Mouse (Mus musculus) ES-Bruce4 (cell line): ENCODE measurements around the gene Has1. TPM values are rescaled to one million over a fixed set of nuclear protein-coding genes. Genes with fewer than 3 reads are reported as not detected.

Source experiments
- H3K27ac ChIP-seq: 2 replicates; pipeline ENCODE4 v1.5.1; 2012; ENCODE audit warnings: low read length, inconsistent platforms; ENCODE audit not compliant: insufficient read depth
- H3K27me3 ChIP-seq: 2 replicates; pipeline ENCODE4 v1.6.1; 2012; ENCODE audit warnings: mild to moderate bottlenecking, low read length, inconsistent platforms; ENCODE audit not compliant: control insufficient read depth, poor library complexity, insufficient read depth, severe bottlenecking
- H3K36me3 ChIP-seq: 2 replicates; pipeline ENCODE4 v1.6.1; 2012; ENCODE audit warnings: inconsistent platforms, mild to moderate bottlenecking, low read length, moderate library complexity; ENCODE audit not compliant: control insufficient read depth, poor library complexity, insufficient read depth, severe bottlenecking
- H3K4me1 ChIP-seq: one replicate; pipeline ENCODE4 v1.8.1; 2011; ENCODE audit warnings: low read length; ENCODE audit not compliant: control insufficient read depth, insufficient read depth
- H3K4me3 ChIP-seq: 2 replicates; pipeline ENCODE4 v1.5.1; 2011; ENCODE audit warnings: low read depth, mild to moderate bottlenecking, low read length
- H3K9ac ChIP-seq: 2 replicates; pipeline ENCODE4 v1.6.1; 2012; ENCODE audit warnings: low read depth, mild to moderate bottlenecking, inconsistent platforms; ENCODE audit not compliant: poor library complexity, severe bottlenecking
- H3K9me3 ChIP-seq: replicated peaks from 2 replicates; pipeline ENCODE4 v1.6.1; 2012; ENCODE audit warnings: mild to moderate bottlenecking, low read length, inconsistent platforms; ENCODE audit not compliant: control insufficient read depth, poor library complexity, insufficient read depth, severe bottlenecking
- CTCF ChIP-seq: IDR thresholded peaks from one replicate; pipeline ENCODE4 v1.8.1; 2011; ENCODE audit warnings: low read depth, low read length
- EP300 ChIP-seq: IDR thresholded peaks from 2 replicates; pipeline ENCODE4 v1.6.1; 2011; ENCODE audit warnings: low read depth, low read length; ENCODE audit not compliant: insufficient read depth
- POLR2A ChIP-seq: IDR thresholded peaks from one replicate; pipeline ENCODE4 v1.8.1; 2011; ENCODE audit warnings: low read length; ENCODE audit not compliant: insufficient read depth
- polyA plus RNA-seq: library from polyadenylated mRNA; stranded (reverse); fragments of >200 nt; gene quantifications from 2 replicates; pipeline ENCODE4 v1.2.4, GENCODE M21; 2011; ENCODE audit warnings: low read depth; ENCODE audit not compliant: missing spikeins, insufficient read depth, insufficient read length

The Has1 gene
- polyA plus RNA-seq, 1 experiment: not detected

DNA sequence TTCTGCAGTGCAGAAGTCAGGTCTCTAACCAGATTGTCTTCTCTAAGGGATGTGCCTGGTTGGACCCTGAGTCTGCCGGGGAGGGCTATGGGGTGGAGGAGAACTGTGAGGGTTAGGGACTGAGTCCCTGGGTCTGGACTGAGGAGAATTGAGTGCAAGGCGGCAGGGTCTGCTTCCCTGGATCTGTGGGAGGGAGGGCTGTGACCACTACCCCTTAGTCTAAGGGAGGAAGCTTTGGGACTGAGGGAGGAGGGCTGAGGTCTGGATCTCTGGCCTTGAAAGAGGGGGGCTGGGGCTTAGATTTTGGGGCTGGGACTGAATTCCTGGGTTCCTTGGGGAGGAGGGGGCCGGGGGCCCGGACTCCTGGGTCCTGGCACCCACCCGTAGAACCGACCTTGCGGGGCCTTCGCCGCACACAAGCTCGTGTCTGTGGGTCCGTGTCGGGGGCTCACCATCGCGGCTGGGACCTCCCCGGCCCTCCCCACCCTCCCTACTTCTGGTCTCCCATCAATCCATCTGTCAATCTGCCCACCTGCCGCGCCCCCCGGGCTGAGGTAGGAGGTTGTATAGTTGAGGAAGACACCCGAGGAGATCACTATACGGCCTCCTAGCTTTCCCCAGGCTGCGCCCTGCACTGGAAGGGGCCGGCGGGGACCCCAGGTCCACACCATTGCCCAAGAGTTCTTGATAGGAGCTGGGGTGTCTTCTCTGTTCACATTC, 25.0 kb downstream of the Has1 start:
- H3K27ac ChIP-seq: no peak overlapping the region
- H3K27me3 ChIP-seq: no peaks in the 10 kb centered on the region
- no peaks in the 10 kb centered on the region; the same call in 1 of the 2 replicates for H3K36me3 ChIP-seq
- peaks cover 6% of the 10 kb centered on the region for H3K4me1 ChIP-seq
- H3K9ac ChIP-seq: peak overlapping the region; percentile 91
- peak overlapping the region; percentile 47 for H3K4me3 ChIP-seq
- TF ChIP-seq POLR2A (no peak), CTCF (no peak), EP300 (no peak)
- no peaks in the 10 kb centered on the region for H3K9me3 ChIP-seq

DNA sequence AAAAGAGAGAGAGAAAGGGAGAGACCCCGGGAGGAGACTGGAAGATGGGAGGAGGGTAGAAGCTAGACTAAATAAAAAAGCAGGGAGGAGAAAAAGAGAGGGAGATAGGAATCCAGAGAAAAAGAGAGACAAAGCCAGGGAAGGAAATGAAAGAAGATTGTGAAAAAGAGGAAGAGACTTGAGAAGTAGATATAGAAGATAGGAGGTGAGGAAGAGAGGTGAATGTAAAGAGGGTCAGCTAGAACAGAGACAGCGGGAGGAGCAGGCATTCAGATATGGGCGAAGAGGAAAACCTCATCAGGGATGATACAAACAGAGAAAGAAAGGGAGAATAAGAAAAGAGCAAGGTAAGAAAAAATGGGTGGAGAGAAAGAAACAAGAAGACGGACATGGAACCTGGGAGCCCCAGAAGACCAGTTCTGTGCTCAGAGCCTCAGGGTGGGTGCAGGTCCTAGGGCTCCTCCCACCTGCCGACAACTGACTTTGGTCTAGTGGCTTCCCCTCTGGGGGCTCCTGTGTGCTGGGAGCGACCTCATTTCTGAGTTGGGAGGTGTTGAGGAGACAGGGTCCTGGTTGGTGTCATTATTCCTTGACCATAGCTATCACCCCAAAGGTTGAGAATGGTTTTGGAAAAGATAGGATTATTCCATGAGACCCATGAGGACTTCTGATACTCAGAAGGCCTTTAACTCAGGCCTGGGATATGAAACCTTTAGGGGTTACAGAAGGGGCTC, 25.8 kb downstream of the Has1 start:
- H3K27me3 ChIP-seq: no peaks in the 10 kb centered on the region
- peaks cover 6% of the 10 kb centered on the region for H3K4me1 ChIP-seq
- peak overlapping the region; percentile 63 for H3K27ac ChIP-seq
- no peaks in the 10 kb centered on the region; the same call in 1 of the 2 replicates for H3K36me3 ChIP-seq
- TF ChIP-seq CTCF: no peak
- TF ChIP-seq EP300: no peak
- TF ChIP-seq POLR2A: no peak
- H3K4me3 ChIP-seq: peak overlapping the region; percentile 48
- no peaks in the 10 kb centered on the region for H3K9me3 ChIP-seq
- peak overlapping the region; percentile 91 for H3K9ac ChIP-seq

DNA sequence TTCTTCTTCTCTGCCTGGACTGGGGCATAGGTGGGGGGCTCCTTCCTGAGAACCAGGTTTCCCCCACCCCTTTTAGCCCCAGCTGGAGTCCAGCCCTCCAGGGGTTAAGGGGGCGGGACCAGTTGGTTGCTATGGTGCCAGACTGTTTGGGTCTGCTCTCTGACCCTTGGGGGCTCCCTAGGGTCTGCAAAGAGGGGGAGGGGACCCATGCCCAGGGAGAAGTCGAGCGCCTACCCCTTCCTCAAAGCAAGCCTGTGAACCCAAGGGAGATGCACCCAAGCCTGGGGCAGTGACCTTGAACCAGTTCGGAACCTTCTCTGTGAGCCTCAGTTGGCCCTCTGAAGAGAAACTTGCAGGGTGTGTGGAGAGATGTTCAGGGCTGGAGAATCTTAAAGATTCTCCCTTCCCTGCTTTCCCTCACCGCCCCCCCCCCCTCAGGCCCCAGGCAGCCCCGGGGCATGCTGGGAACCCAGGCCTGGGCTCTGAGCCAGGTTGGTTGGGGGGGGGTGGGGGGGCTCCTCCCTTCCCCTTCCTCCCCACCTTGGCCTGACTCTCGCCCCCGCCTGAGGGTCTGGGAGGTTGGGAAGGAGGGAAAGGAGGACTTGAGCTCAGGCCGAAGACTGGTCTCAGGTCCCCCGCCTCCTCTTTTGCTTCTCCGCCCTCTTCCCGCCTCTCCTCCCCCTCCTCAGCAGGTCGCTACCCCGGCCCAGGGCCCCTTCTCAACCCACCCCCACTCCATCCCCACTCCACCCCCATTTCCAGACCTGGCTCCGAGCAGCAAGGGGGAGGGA, 26.6 kb downstream of the Has1 start:
- no peaks in the 10 kb centered on the region for H3K27me3 ChIP-seq

DNA sequence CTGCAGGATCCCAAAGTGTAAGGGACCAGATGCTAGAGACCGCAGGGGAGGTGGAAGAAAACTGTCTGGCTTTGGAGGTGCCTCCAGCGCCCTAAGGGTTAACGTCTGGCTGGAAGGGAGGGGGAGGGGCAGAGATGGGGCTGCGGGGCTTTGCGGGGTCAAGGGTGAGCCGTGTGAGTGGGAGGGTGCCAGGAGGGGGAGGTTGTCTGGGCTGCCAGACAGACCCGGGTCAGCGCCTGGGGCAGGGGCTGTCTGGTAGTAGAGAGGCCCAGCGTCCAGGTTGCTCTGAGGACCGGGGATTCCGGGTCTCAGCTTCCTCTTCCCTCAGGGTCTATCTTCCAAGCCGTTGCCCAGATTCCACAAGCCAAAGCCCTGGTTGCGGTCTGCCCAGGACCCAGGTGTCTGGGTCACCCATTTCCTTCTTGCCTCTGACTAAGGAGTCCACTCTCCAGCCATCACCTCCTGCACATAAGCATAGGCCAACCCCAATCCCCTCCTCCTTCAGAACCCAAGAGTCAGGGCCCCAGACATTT, 27.3 kb downstream of the Has1 start:
- peak overlapping the region; percentile 64 for H3K4me3 ChIP-seq
- no peaks in the 10 kb centered on the region for H3K27me3 ChIP-seq
- H3K4me1 ChIP-seq: peaks cover 6% of the 10 kb centered on the region
- peak overlapping the region; percentile 91 for H3K9ac ChIP-seq
- no peaks in the 10 kb centered on the region for H3K9me3 ChIP-seq
- TF ChIP-seq CTCF (no peak), EP300 (peak; percentile 76; the same call in 1 of the 2 replicates)
- H3K36me3 ChIP-seq: no peaks in the 10 kb centered on the region; the same call in 1 of the 2 replicates
- peak overlapping the region; percentile 87 for H3K27ac ChIP-seq

More for the DNA sequence above, 26.6 kb downstream of the Has1 start:
- Histone ChIP-seq H3K36me3 (no peaks in the 10 kb centered on the region; the same call in 1 of the 2 replicates), H3K4me1 (peaks cover 6% of the 10 kb centered on the region), H3K27ac (peak overlapping the region; percentile 71), H3K9me3 (no peaks in the 10 kb centered on the region), H3K9ac (peak overlapping the region; percentile 91), H3K4me3 (peak overlapping the region; percentile 64)
- peak; percentile 59; the same call in 1 of the 2 replicates for TF ChIP-seq EP300
- TF ChIP-seq CTCF: no peak
- TF ChIP-seq POLR2A: no peak

DNA sequence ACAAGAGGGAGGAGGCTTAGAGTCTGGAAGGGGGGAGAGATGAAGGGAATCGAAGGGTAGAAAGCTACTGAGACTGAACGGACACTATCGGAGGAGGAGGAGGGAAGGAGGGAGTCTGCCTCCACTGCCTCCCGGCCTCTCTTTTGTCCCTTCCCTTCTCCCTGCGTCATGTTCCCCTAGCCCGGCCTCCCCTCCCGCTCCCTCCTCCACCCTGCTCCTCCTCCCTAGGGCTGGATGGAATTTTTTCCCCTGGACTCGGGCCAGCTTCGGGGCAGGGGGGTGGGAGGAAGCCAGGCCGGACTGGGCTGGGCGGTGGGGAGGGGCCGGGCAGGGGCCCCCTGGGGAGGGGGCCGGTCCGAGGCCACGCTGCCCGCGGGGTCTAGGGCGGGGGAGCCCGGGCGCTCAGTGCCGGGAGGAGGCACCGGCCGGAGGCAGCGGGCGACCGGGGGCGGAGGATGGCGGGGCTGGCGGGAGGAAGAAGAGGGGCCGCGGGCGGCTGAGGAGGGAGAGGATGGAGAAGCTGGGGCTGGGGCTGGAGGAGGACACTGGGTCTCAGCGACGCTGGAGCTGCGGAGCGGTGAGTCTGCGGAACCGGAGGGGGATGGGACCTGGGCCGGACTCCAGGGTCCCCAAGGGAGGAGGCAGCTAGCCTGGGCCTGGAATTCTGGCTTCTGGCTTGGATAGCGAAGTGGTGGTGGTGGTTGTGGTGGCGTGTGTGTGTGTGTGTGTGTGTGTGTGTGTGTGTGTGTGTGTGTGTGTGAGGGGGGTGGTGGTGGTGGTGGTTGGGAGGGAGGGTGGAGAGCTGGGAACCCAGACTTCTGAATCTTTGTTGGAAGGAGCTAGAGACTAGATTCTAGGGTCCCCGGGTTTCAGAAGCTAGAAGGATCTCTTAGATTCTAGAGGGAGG, 28.0 kb downstream of the Has1 start, which contains the start of gene Spaca6:
Gene Spaca6, plus strand, starts transcription at position 408 of the 907 bp plus-strand sequence.
- Histone ChIP-seq H3K27me3 (no peaks in the 10 kb centered on the region), H3K4me1 (peaks cover 6% of the 10 kb centered on the region), H3K36me3 (no peaks in the 10 kb centered on the region; the same call in 1 of the 2 replicates), H3K9me3 (no peaks in the 10 kb centered on the region), H3K4me3 (peak within 1 kb of the TSS; percentile 69), H3K9ac (peak within 1 kb of the TSS; percentile 91), H3K27ac (peak within 1 kb of the TSS; percentile 87)
- TF ChIP-seq POLR2A: no peak
- TF ChIP-seq EP300: no peak
- no peak for TF ChIP-seq CTCF
